Mouse (Mus musculus) liver, adult 2 months (tissue): ENCODE measurements around the gene Dbx1. TPM values are rescaled to one million over a fixed set of nuclear protein-coding genes. Genes with fewer than 3 reads are reported as not detected.

Experiments used
- DNase-seq: peaks from one replicate; pipeline ENCODE4 v3.0.0-alpha.2; 2011; ENCODE audit warnings: low read depth, low spot score; ENCODE audit errors: extremely low read depth
- H3K27ac ChIP-seq: fragments of 200-500 bp; replicated peaks from 2 replicates; pipeline ENCODE4 v1.5.1; 2012; ENCODE audit warnings: low read depth, mild to moderate bottlenecking, control low read depth, inconsistent platforms, low read length; ENCODE audit not compliant: insufficient read depth
- H3K27me3 ChIP-seq: fragments of 200-500 bp; 2 replicates; pipeline ENCODE4 v1.6.1; 2012; ENCODE audit warnings: mild to moderate bottlenecking, moderate library complexity, low read length, inconsistent platforms; ENCODE audit not compliant: control insufficient read depth, insufficient read depth
- H3K36me3 ChIP-seq: fragments of 200-500 bp; 2 replicates; pipeline ENCODE4 v1.6.1; 2012; ENCODE audit warnings: low read length, inconsistent platforms; ENCODE audit not compliant: control insufficient read depth, insufficient read depth
- H3K4me1 ChIP-seq: fragments of 200-500 bp; 2 replicates; pipeline ENCODE4 v1.6.1; 2011; ENCODE audit warnings: low read length; ENCODE audit not compliant: control insufficient read depth, insufficient read depth
- H3K4me3 ChIP-seq: fragments of 200-500 bp; 2 replicates; pipeline ENCODE4 v1.5.1; 2011; ENCODE audit warnings: low read depth, mild to moderate bottlenecking, control low read depth, low read length, moderate library complexity; ENCODE audit not compliant: insufficient read depth
- H3K79me2 ChIP-seq: fragments of 200-500 bp; 2 replicates; pipeline ENCODE4 v1.6.1; 2012; ENCODE audit warnings: inconsistent platforms, mild to moderate bottlenecking, low read length, moderate library complexity; ENCODE audit not compliant: control insufficient read depth, insufficient read depth
- H3K9ac ChIP-seq: fragments of 200-500 bp; 2 replicates; pipeline ENCODE4 v1.6.1; 2012; ENCODE audit warnings: low read depth, mild to moderate bottlenecking, control low read depth, inconsistent platforms, low read length
- CTCF ChIP-seq: fragments of 200-500 bp; IDR thresholded peaks from 2 replicates; pipeline ENCODE4 v1.5.1; 2011; ENCODE audit warnings: low read depth, low read length, control low read depth
- POLR2A ChIP-seq: fragments of 200-500 bp; IDR thresholded peaks from 2 replicates; pipeline ENCODE4 v1.6.1; 2011; ENCODE audit warnings: low read length, control low read depth; ENCODE audit not compliant: insufficient read depth; ENCODE audit errors: extremely low read depth
- WGBS: fragments of 180-500 bp; shearing (Covaris S2); methylation state at CpG from one replicate; pipeline ENCODE4 v1.1.7; 2018; 5-methylcytosine and 5-hydroxymethylcytosine counted together
- polyA plus RNA-seq: library from polyadenylated mRNA; depleted of rRNA; stranded (reverse); fragments of >200 nt; gene quantifications from 2 replicates; pipeline ENCODE4 v1.2.3, GENCODE M21; 2012; rRNA removed
- total RNA-seq: library from RNA; depleted of rRNA; stranded (reverse); fragments of >200 nt; gene quantifications from 2 replicates; pipeline ENCODE4 v1.2.3, GENCODE M21; 2014; rRNA removed

Gene Dbx1
- total and polyA plus RNA-seq, 2 experiments: not detected

GRCm38 (mm10) chr7:49582551-49582950 lies 54.1 kb downstream of the Dbx1 start:
- 76% methylated on average over 7 of the region's 7 CpGs for WGBS
- TF ChIP-seq CTCF (no peak), POLR2A (no peak)

GRCm38 (mm10) chr7:49581951-49582350 lies 54.7 kb downstream of the Dbx1 start:
- Histone ChIP-seq H3K36me3 (peaks cover 41% of the 10 kb centered on the region), H3K79me2 (no peaks in the 10 kb centered on the region; the same call in 1 of the 2 replicates), H3K27ac (no peak overlapping the region), H3K4me1 (no peaks in the 10 kb centered on the region), H3K27me3 (no peaks in the 10 kb centered on the region), H3K9ac (no peak overlapping the region), H3K4me3 (no peak overlapping the region)
- WGBS: 99% methylated on average over 2 of the region's 2 CpGs
- no peak for DNase-seq
- TF ChIP-seq POLR2A (no peak), CTCF (no peak)

More at GRCm38 (mm10) chr7:49582551-49582950, 54.1 kb downstream of the Dbx1 start:
- H3K4me3 ChIP-seq: no peak overlapping the region
- no peaks in the 10 kb centered on the region; the same call in 1 of the 2 replicates for H3K79me2 ChIP-seq
- H3K9ac ChIP-seq: no peak overlapping the region
- DNase-seq: no peak
- no peaks in the 10 kb centered on the region for H3K4me1 ChIP-seq
- peaks cover 38% of the 10 kb centered on the region for H3K36me3 ChIP-seq
- no peaks in the 10 kb centered on the region for H3K27me3 ChIP-seq
- no peak overlapping the region for H3K27ac ChIP-seq

Other genes starting within 250 kb of the Dbx1 start
- 22.6 and 30.9 TPM in 2 replicates for gene Htatip2, start 122.3 kb upstream of the Dbx1 start, total RNA-seq
- 23.2 and 29.6 TPM in 2 replicates for gene Htatip2, start 122.3 kb upstream of the Dbx1 start, polyA plus RNA-seq
- gene Prmt3, start 141.5 kb upstream of the Dbx1 start, total RNA-seq: 10.5 and 13.6 TPM in 2 replicates
- 5.0 and 6.7 TPM in 2 replicates for gene Prmt3, start 141.5 kb upstream of the Dbx1 start, polyA plus RNA-seq